Mouse (Mus musculus): ENCODE measurements around the gene Psmc3ip.
A peak's percentile ranks its signal among the peaks of the same experiment; 100 is the strongest.

The Psmc3ip gene

GRCm38 (mm10) chr11:101052751-101053473, 42.3 kb downstream of the Psmc3ip start:
- peak; percentile 27; the same call in 1 of the 2 replicates for ATAC-seq (ENCODE audit: low TSS enrichment)

GRCm38 (mm10) chr11:101051617-101052016, 43.6 kb downstream of the Psmc3ip start:
- ATAC-seq (ENCODE audit: low TSS enrichment): no peak

- peak; percentile 47 for ATAC-seq (ENCODE audit: low TSS enrichment)
Measured at GRCm38 (mm10) chr11:101051051-101051493, 44.2 kb downstream of the Psmc3ip start.

- peak; percentile 50 for ATAC-seq (ENCODE audit: low TSS enrichment)
Measured at GRCm38 (mm10) chr11:101050359-101050758, 44.9 kb downstream of the Psmc3ip start.

- ATAC-seq (ENCODE audit: low TSS enrichment): no peak
Measured at GRCm38 (mm10) chr11:101047502-101047901, 47.7 kb downstream of the Psmc3ip start.

GRCm38 (mm10) chr11:101046440-101046839, 48.8 kb downstream of the Psmc3ip start:
- ATAC-seq (ENCODE audit: low TSS enrichment): no peak

GRCm38 (mm10) chr11:101045826-101046225, 49.4 kb downstream of the Psmc3ip start:
- ATAC-seq (ENCODE audit: low TSS enrichment): no peak
